Mouse (Mus musculus) erythroid progenitor cell, adult 5-6 weeks (primary cell): Measurements from ENCODE around the gene Tctex1d1. TPM values are rescaled to one million over a fixed set of nuclear protein-coding genes. Genes with fewer than 3 reads are reported as not detected.

Experiments used
- ATAC-seq: replicated peaks from 2 replicates; pipeline ENCODE4 v1.8.0; 2016; ENCODE audit warnings: moderate number of reproducible peaks, mild to moderate bottlenecking, moderate TSS enrichment, inconsistent platforms; ENCODE audit not compliant: poor library complexity, low FRiP score, severe bottlenecking
- total RNA-seq, 2 experiments: library from RNA; stranded (forward) in 1 of 2; stranded (reverse) in 1 of 2; fragments of 150-400 nt in 1 of 2; fragments of 186-747, 209-891 nt in 1 of 2; gene quantifications; 2 replicates each; pipeline versions ENCODE4 v1.2.3 to v1.2.4; 2015 to 2017; ENCODE audit warnings: low replicate concordance in 2 of 2

Gene Tctex1d1
- total RNA-seq, 2 experiments from 2014 or later: not detected

- no peak for ATAC-seq
These were observed 8.9 kb downstream of the Tctex1d1 start for GRCm38 (mm10) chr4:102987325-102987724.

- no peak for ATAC-seq
These were observed 9.3 kb downstream of the Tctex1d1 start for GRCm38 (mm10) chr4:102987756-102988155.

GRCm38 (mm10) chr4:102988526-102988925 is 10.1 kb downstream of the Tctex1d1 start:
- ATAC-seq: no peak

DNA sequence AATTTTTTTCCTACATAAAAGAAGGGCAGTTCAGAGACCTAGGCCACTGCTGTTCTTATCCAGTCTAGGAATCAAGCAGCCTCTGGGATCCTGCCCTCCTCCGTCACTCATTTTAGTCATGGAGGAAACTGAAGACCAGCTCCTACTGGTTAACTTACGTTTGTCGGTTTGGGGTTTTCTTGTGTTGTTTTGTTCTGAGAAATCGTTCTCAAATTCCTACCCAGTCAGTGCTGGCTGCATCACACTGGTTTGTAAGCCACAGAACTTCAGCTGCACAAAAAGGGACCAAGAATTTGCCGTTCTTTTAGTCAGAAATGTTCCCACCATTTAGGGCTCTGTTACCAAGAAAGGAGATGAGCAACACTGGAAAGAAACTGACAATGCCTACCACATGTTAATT is 11.0 kb downstream of the Tctex1d1 start:
- ATAC-seq: no peak

- no peak for ATAC-seq
These were observed 11.6 kb downstream of the Tctex1d1 start for GRCm38 (mm10) chr4:102990016-102990415.

GRCm38 (mm10) chr4:102990595-102991340 is 12.4 kb downstream of the Tctex1d1 start:
- ATAC-seq: no peak

DNA sequence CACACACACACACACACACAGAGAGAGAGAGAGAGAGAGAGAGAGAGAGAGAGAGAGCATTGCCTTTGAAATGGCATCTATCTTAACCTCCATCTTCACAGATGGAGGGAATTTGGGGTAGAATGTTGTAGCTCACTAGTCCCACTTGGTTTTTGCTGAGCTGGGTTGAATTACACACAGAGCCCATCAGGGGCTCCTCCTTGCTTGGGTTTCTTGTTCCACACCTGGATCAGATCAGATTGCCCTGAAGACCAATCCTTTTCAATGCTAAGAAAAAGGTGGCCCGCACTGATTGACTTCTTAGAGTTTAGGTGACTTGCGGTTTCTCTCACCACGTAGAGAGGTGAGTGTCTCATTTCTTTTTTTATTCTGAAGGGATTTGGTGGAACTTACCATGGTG is 13.3 kb downstream of the Tctex1d1 start:
- ATAC-seq: no peak

GRCm38 (mm10) chr4:103004681-103005080 is 26.3 kb downstream of the Tctex1d1 start:
- ATAC-seq: no peak

DNA sequence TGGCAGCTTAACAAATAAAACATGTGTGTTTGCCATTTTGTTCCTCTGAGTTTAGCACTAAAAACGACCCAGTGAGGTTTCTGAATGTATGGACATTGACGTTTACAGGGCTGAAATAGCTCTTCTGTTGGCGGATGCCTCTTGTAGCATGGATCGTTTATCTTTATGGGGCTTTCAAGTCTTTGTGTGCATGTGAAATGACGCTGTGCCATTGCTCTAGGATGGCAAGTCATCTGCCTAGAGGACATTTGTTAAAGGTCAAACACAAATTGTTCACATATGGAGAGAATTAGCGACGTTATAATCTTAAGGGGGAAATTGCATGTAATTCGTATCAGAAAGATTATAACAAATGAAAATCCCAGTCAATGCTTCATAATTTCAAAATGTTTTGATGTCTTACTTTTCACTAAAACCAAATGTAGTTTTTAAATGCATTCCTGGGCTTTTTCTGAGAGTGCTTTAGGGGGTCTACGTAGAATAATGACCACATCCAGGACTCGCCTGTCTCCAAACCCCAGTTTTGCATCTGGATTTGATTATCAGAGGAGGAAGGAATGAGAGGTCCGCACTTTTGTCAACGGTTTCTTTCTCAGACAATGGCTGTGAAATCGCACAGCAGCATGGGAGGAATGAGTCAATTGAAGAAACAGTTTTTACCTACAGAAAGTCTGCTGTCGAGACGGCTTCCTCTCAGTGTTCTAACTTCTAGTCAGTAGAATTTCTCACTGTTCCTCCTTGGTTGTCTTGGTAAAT is 27.0 kb downstream of the Tctex1d1 start:
- ATAC-seq: no peak

DNA sequence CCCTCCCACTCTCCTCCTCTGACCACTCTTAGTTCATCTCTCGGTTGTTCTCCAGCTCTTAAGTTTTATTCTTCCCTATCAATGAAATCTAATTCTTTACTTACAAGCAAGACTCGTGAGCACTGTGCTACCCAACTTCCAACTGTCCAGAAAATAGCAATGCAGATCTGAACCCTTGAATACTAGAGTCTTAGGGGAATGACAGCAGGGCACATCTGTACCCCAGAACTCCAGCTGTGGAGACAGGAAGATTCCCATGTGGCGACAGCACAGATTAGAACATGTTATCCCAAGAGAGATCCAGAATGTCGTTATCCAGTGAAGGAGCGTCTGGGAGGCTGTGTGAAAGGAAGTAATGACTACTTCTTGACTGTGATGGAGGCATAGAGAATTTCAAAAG is 27.9 kb downstream of the Tctex1d1 start:
- no peak for ATAC-seq

GRCm38 (mm10) chr4:103006943-103007418 is 28.6 kb downstream of the Tctex1d1 start:
- ATAC-seq: no peak

GRCm38 (mm10) chr4:103010734-103011133 is 32.3 kb downstream of the Tctex1d1 start:
- ATAC-seq: no peak

DNA sequence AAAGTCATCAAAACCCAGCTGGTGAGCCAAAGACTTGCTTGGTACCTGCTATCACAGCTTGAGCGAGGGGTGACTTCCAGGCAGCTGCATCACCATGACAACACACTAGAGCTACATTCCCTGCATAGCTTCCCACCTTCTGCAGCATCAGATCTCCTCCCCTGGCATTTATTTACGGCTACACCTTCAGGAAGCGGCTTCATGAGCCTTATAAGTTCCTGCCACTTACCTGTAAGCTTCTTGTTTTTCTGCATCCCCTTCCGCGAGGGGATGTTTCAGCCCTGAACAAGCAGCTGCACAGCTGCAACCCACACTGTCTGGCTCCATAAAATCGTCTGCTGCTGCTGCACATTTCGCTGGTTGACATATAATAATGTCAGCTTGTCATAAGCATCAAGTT is 33.4 kb downstream of the Tctex1d1 start:
- no peak for ATAC-seq

GRCm38 (mm10) chr4:103013490-103013889 is 35.1 kb downstream of the Tctex1d1 start:
- ATAC-seq: no peak

GRCm38 (mm10) chr4:103026621-103027020 is 48.2 kb downstream of the Tctex1d1 start, which contains the start of gene Insl5:
TSS of gene Insl5 (minus strand) at chr4:103026842.
- ATAC-seq: no peak

DNA sequence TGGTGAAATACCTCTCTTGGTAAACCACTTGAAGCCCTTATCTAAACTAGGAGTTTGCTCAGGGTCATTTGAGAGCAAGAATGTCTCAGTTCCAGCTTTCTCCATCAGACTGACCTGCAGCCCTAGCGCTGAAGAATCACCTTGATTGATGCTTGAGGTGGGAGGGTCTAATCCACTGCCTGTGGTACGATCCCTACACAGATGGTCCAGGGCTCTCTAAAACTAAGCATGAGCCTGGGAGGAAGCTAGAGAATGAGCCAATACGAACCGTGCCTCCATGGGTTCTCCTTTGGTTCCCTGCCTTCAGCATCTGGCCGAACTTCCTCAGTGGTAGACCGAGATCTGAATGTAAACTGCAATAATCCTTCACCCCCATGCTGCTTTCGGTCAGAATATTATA is 49.3 kb downstream of the Tctex1d1 start:
- no peak for ATAC-seq

- ATAC-seq: no peak
These were observed 50.0 kb downstream of the Tctex1d1 start for GRCm38 (mm10) chr4:103028177-103029088.

DNA sequence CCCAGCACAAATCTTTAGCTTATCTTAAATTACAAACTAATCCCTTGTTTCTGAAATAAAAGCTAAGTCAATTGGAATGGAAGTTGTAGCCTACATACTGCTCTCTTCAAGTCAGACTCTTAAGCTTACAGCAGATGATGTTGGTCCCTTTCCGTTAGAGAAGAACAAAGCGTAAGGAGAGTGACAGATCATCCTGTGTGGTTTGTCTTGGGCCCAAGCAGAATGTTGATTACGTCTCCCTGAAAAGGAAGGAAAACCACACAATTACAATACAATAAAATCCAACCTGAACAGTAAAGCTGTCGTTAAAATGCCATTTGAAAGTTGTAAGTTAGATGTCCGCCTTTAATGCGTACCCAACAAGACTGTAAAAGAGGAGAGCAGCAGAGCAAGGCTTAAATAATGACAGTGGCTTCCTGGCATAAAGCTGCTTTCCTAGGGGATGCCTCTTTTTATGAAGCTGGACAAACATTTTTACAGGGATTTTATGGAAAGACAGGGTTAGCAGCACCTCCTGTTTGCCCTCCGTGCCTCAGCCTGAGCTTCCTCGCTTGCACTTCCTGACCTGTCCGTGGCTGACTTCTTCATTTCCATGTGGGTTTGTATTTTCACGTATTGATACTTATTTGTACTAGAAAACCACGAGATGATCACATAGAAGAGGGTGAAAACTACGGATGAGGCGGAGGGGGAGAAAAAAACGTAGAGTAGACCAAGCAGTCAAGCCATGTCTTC is 60.9 kb downstream of the Tctex1d1 start:
- ATAC-seq: no peak

- no peak for ATAC-seq
These were observed 61.4 kb downstream of the Tctex1d1 start for GRCm38 (mm10) chr4:103039838-103040191.
